Mouse (Mus musculus): Measurements from ENCODE around the gene Col6a1. TPM values are rescaled to one million over a fixed set of nuclear protein-coding genes. Genes with fewer than 3 reads are reported as not detected.

Col6a1 gene
- polyA plus RNA-seq, 1 experiment = 218 TPM

DNA sequence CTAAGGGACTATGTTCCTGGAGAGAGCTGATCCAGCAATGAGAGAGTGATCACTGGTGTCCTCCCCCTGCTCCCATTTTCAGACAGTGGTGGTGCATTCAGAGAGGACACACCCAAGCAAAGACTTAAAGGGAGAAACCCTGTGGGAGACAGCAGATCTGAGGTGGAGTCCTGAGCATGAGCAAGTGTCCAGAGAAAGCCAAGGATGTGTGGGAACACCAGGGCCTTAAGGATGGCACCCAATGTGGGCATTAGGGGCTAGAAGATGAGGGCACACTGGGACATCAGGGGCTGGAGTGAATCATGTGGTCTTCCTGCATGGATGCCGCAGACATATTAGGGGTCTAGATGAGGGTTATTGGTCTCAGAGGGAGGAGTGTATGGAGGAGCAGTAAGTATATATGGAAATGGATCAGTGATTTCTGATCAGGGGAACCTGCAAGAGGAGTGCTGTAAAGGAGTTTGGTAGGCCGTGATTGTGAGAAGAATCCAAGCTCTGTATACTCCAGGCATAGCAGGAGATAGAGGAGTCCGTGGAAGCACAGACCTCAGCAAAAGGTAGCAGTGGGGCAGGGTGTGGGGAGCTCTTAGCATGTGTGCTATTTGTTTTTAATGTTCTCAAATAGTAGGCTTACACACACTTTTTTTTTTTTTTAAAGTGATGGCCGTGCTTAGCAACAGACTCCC, 57.6 kb downstream of the Col6a1 start:
- TF ChIP-seq POLR2A (IDR thresholded peaks at IDR 0.05; ENCODE audit: borderline replicate concordance, extremely low read depth, low read depth, low read length) (no peak), CTCF (IDR thresholded peaks at IDR 0.05; ENCODE audit: insufficient read depth, low read length) (no peak)
- Histone ChIP-seq H3K4me1 (ENCODE audit: control insufficient read depth, insufficient read depth, low read length) (no peaks in the 10 kb centered on the region), H3K4me3 (replicated peaks; ENCODE audit: extremely low read depth, low read depth, low read length) (no peak overlapping the region)
- peak; percentile 1 for DNase-seq
- WGBS = 71% methylated on average over 4 of the region's 4 CpGs

GRCm38 (mm10) chr10:76667197-76667805, 58.7 kb downstream of the Col6a1 start:
- TF ChIP-seq POLR2A (IDR thresholded peaks at IDR 0.05; ENCODE audit: borderline replicate concordance, extremely low read depth, low read depth, low read length) = no peak
- no peak for TF ChIP-seq CTCF (IDR thresholded peaks at IDR 0.05; ENCODE audit: insufficient read depth, low read length)
- Histone ChIP-seq H3K4me3 (replicated peaks; ENCODE audit: extremely low read depth, low read depth, low read length) (no peak overlapping the region), H3K4me1 (ENCODE audit: control insufficient read depth, insufficient read depth, low read length) (no peaks in the 10 kb centered on the region)
- 55% methylated on average over 1 of the region's 1 CpGs for WGBS
- no peak for DNase-seq

- TF ChIP-seq POLR2A (IDR thresholded peaks at IDR 0.05; ENCODE audit: borderline replicate concordance, extremely low read depth, low read depth, low read length) = no peak
- no peak for TF ChIP-seq CTCF (IDR thresholded peaks at IDR 0.05; ENCODE audit: insufficient read depth, low read length)
- WGBS = 90% methylated on average over 11 of the region's 11 CpGs
- Histone ChIP-seq H3K4me3 (replicated peaks; ENCODE audit: extremely low read depth, low read depth, low read length) (no peak overlapping the region), H3K4me1 (ENCODE audit: control insufficient read depth, insufficient read depth, low read length) (no peaks in the 10 kb centered on the region)
- DNase-seq = peak; percentile 1
Measured at GRCm38 (mm10) chr10:76665551-76665950, 60.4 kb downstream of the Col6a1 start.

DNA sequence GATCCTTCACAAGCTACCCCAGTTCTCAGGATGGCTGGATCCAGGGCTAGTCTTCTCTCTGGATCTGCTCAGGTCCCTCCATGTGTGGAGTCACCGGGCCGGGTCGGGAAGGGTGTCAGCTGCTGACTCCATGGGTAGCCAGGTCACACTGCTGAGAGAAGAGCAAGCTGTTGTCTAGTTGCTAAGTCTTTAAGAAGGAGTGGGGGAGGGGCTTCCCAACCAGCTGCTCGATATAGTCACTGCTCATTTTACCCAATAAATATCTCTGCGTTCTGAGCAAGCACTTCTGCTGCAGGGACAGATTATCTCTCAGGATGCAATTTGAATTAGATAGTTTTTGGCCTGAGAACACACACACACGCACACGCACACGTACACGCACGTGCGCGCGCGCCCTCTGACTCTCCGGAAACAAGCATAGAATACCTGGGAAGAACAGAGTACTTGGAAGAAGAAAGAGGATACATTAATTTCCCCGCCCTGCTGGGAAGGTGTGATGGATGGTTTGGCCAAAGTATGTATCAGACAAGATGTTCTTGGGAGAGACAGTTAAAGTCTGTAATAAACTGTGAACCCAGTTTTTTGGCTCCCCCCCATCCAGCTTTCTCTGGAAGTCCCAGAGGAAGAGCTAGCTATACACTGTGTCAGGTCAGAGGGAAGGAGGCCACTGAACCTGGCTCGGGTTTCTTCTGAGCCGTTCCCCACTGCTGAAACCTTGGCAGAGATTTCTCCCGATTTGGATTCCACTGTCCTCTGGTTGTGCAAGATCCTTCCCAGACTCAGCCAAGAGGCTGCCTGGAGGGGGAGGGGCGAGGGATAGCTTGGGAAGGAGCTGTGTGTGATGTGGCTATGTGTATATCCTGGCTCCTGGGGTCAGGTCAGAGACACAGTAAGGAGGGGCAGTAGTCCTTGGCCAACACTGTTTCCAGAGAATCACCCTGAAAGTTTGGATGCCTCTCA, 61.5 kb downstream of the Col6a1 start:
- TF ChIP-seq POLR2A (IDR thresholded peaks at IDR 0.05; ENCODE audit: borderline replicate concordance, extremely low read depth, low read depth, low read length) (no peak), CTCF (IDR thresholded peaks at IDR 0.05; ENCODE audit: insufficient read depth, low read length) (no peak)
- Histone ChIP-seq H3K4me1 (ENCODE audit: control insufficient read depth, insufficient read depth, low read length) (no peaks in the 10 kb centered on the region), H3K4me3 (replicated peaks; ENCODE audit: extremely low read depth, low read depth, low read length) (no peak overlapping the region)
- peak; percentile 48 for DNase-seq
- 61% methylated on average over 20 of the region's 20 CpGs for WGBS

Other genes with a start within 250 kb of the Col6a1 start
- gene Lss, start 194.6 kb downstream of the Col6a1 start, polyA plus RNA-seq (2012; rRNA removed) = 20.7 and 30.0 TPM in 2 replicates
- 0.22 and 0.28 TPM in 2 replicates for gene Spatc1l, start 163.9 kb downstream of the Col6a1 start, polyA plus RNA-seq (2012; rRNA removed)
- gene Ftcd, start 150.5 kb downstream of the Col6a1 start, polyA plus RNA-seq (2012; rRNA removed) = 0.03 and 0.24 TPM in 2 replicates
- gene Col6a2, start 102.5 kb downstream of the Col6a1 start, polyA plus RNA-seq (2012; rRNA removed) = 173 and 175 TPM in 2 replicates
- 25.5 and 27.2 TPM in 2 replicates for gene Pcbp3, start 235.7 kb upstream of the Col6a1 start, polyA plus RNA-seq (2012; rRNA removed)

All from lung, adult 2 months (tissue).